Mouse (Mus musculus) lung, adult 2 months (tissue): ENCODE data around the gene Pax1.

Source experiments
- CTCF ChIP-seq: fragments of 200-500 bp; IDR thresholded peaks from 2 replicates; pipeline ENCODE4 v1.5.1; 2011; ENCODE audit warnings: mild to moderate bottlenecking, low read length, control low read depth; ENCODE audit not compliant: insufficient read depth
- POLR2A ChIP-seq: fragments of 200-500 bp; IDR thresholded peaks from 2 replicates; pipeline ENCODE4 v1.6.1; 2011; ENCODE audit warnings: low read depth, mild to moderate bottlenecking, control low read depth, low read length, borderline replicate concordance; ENCODE audit errors: extremely low read depth

DNA sequence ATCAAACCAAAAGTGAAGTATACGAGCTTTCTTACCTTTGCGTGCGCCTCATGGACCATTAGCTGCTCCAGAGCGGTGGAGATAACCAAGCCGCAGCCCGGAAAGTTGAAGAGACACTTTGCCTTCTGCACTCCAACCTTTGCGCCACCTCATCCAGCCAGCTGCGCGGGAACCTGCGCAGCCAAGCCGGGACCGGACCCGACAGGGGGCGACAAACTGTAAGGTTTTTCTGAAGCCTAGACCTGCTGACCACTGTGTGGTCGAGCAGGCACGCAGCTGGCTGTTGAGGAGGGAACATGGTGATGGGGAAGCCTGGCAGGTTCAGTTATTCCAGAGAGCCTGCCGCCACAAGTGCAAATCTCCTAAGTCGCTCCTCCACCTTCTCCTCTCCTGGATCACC lies 591 bp downstream of the Pax1 start:
- TF ChIP-seq CTCF, result 0 out of 2 replicates have a peak, but pooled peaks have one; percentile 5
- no peak for TF ChIP-seq POLR2A
